ENCODE assay signal across 15 mouse cellular contexts in genomic region chr3:84224982-84225381, GRCm38 (mm10). TPM values are rescaled to one million over a fixed set of nuclear protein-coding genes. Genes with fewer than 3 reads are reported as not detected.
DNase-seq lines count a peak whose midpoint lies in the region; ATAC-seq and TF ChIP-seq lines count a peak whose summit lies in the region.
"Had no signal": no experiment of that assay in that cellular context is flagged by ENCODE, and none has a peak within 500 bp of the region (broad histone marks: within the 10 kb centered on the region; RNA-seq: fewer than 3 reads in every experiment).

No protein-coding gene starts in this region.

- H3K4me3 ChIP-seq in embryonic facial prominence, embryonic 11.5 days (ENCODE audit: low read depth, low read length): no peak overlapping the region
- H3K4me3 ChIP-seq in embryonic facial prominence, embryonic 10.5 days: no peak overlapping the region
- no peak overlapping the region for H3K4me3 ChIP-seq in liver, embryonic 14.5 days (ENCODE audit: insufficient read depth in 1 of 2, low read depth in 2 of 2, low read length in 2 of 2)
- H3K4me3 ChIP-seq in liver, embryonic 11.5 days (ENCODE audit: low read depth, low read length): no peak overlapping the region
- H3K4me3 ChIP-seq in CH12.LX (replicated peaks in 1 of 3; ENCODE audit: low read depth in 2 of 3, low read length in 2 of 3, poor library complexity in 1 of 3): no peak overlapping the region
- H3K4me3 ChIP-seq in forebrain, embryonic 15.5 days: no peak overlapping the region

- peak; percentile 19 for DNase-seq in embryonic facial prominence, embryonic 11.5 days (ENCODE audit: low spot score)
- no peak for DNase-seq in embryonic facial prominence, embryonic 10.5 days (ENCODE audit: low spot score)
- DNase-seq in liver, embryonic 14.5 days (ENCODE audit: low read depth in 3 of 3, low spot score in 3 of 3): no peak
- no peak for DNase-seq in liver, embryonic 11.5 days (ENCODE audit: low spot score)
- DNase-seq in CH12.LX (ENCODE audit: extremely low read depth): peak; percentile 58
- no peak for DNase-seq in urinary bladder, postnatal 4 days (ENCODE audit: low spot score in 2 of 2)
- DNase-seq: cerebellum, postnatal 14 days; heart, postnatal 4 days; left cerebral cortex, postnatal 4 days had no signal

- TF ChIP-seq CTCF in liver, embryonic 14.5 days (IDR thresholded peaks at IDR 0.05; ENCODE audit: low read depth): peak; percentile 32
- TF ChIP-seq CTCF in CH12.LX (conservative IDR thresholded peaks at IDR 0.05 in 1 of 2, IDR thresholded peaks at IDR 0.05 in 1 of 2; ENCODE audit: low read depth in 2 of 2, low read length in 2 of 2): peak; percentile 55 to 73; a peak in 3 of 4 replicates

- no peak for TF ChIP-seq EP300 in liver, embryonic 14.5 days (IDR thresholded peaks at IDR 0.05; ENCODE audit: low read depth)
- TF ChIP-seq EP300 in CH12.LX (IDR thresholded peaks at IDR 0.05; ENCODE audit: low read length): no peak

- no peak for TF ChIP-seq POLR2A in CH12.LX (IDR thresholded peaks at IDR 0.05; ENCODE audit: low read depth, low read length)

- no peaks in the 10 kb centered on the region for H3K9me3 ChIP-seq in embryonic facial prominence, embryonic 11.5 days (replicated peaks; ENCODE audit: control insufficient read depth, low read length)
- H3K9me3 ChIP-seq in embryonic facial prominence, embryonic 10.5 days: no peaks in the 10 kb centered on the region
- no peaks in the 10 kb centered on the region for H3K9me3 ChIP-seq in liver, embryonic 14.5 days (ENCODE audit: control insufficient read depth, low read length)
- no peaks in the 10 kb centered on the region for H3K9me3 ChIP-seq in liver, embryonic 11.5 days (ENCODE audit: control insufficient read depth, low read length)
- H3K9me3 ChIP-seq in CH12.LX (replicated peaks; ENCODE audit: low read length): no peaks in the 10 kb centered on the region
- H3K9me3 ChIP-seq in forebrain, embryonic 15.5 days: no peaks in the 10 kb centered on the region
- H3K9me3 ChIP-seq: G1E had no signal

- H3K4me2 ChIP-seq in embryonic facial prominence, embryonic 11.5 days (ENCODE audit: low read depth, low read length): no peak overlapping the region
- H3K4me2 ChIP-seq in liver, embryonic 14.5 days (ENCODE audit: low read depth): no peak overlapping the region
- H3K4me2 ChIP-seq in liver, embryonic 11.5 days: no peak overlapping the region
- H3K4me2 ChIP-seq in CH12.LX (ENCODE audit: insufficient read depth, low read depth, poor library complexity, severe bottlenecking): no peak overlapping the region
- H3K4me2 ChIP-seq in forebrain, embryonic 15.5 days (replicated peaks): no peak overlapping the region

- H3K4me1 ChIP-seq in embryonic facial prominence, embryonic 11.5 days (ENCODE audit: control insufficient read depth, insufficient read depth, low read length): no peaks in the 10 kb centered on the region
- peaks cover 27% of the 10 kb centered on the region for H3K4me1 ChIP-seq in embryonic facial prominence, embryonic 10.5 days
- H3K4me1 ChIP-seq in liver, embryonic 14.5 days (replicated peaks; ENCODE audit: control insufficient read depth in 2 of 2, insufficient read depth in 2 of 2, low read length in 1 of 2): peaks cover 0 to 9% of the 10 kb centered on the region in 2 experiments; a peak in 2 of 4 replicates
- H3K4me1 ChIP-seq in liver, embryonic 11.5 days (replicated peaks; ENCODE audit: control insufficient read depth, insufficient read depth, low read length): peaks cover 3% of the 10 kb centered on the region; the same call in 1 of the 2 replicates
- H3K4me1 ChIP-seq in CH12.LX (ENCODE audit: control insufficient read depth in 1 of 2, insufficient read depth in 2 of 2): peaks cover 2 to 38% of the 10 kb centered on the region in 2 experiments; a peak in 2 of 4 replicates
- H3K4me1 ChIP-seq in forebrain, embryonic 15.5 days: peaks cover 42% of the 10 kb centered on the region

- H3K9ac ChIP-seq in embryonic facial prominence, embryonic 11.5 days (replicated peaks; ENCODE audit: low read length): no peak overlapping the region
- no peak overlapping the region for H3K9ac ChIP-seq in liver, embryonic 14.5 days (replicated peaks)
- no peak overlapping the region for H3K9ac ChIP-seq in liver, embryonic 11.5 days (ENCODE audit: low read depth, low read length)
- H3K9ac ChIP-seq in CH12.LX (ENCODE audit: insufficient read depth, low read depth): no peak overlapping the region
- no peak overlapping the region for H3K9ac ChIP-seq in forebrain, embryonic 15.5 days (replicated peaks)

- dilution Hi-C loops in CH12.LX (cut with MboI; ENCODE audit: extremely low pct_ligation_motif_present, extremely low pct_unique_long_range_greater_than_20kb, low sequenced_read_pairs): no loop called here

- ATAC-seq in embryonic facial prominence, embryonic 11.5 days (replicated peaks; ENCODE audit: insufficient number of reproducible peaks, low FRiP score, low TSS enrichment, low read depth): no peak
- no peak for ATAC-seq in liver, embryonic 14.5 days (ENCODE audit: insufficient read depth)
- no peak for ATAC-seq in liver, embryonic 11.5 days (replicated peaks; ENCODE audit: low FRiP score)
- ATAC-seq in megakaryocyte progenitor cell, adult 5-6 weeks (replicated peaks; ENCODE audit: poor library complexity): peak; percentile 55
- no peak for ATAC-seq in forebrain, embryonic 15.5 days (replicated peaks)

- no peaks in the 10 kb centered on the region for H3K36me3 ChIP-seq in embryonic facial prominence, embryonic 11.5 days (replicated peaks; ENCODE audit: control insufficient read depth, insufficient read depth, low read depth, low read length)
- H3K36me3 ChIP-seq in embryonic facial prominence, embryonic 10.5 days (replicated peaks): no peaks in the 10 kb centered on the region
- H3K36me3 ChIP-seq in liver, embryonic 14.5 days (replicated peaks; ENCODE audit: control insufficient read depth, insufficient read depth, low read depth): no peaks in the 10 kb centered on the region
- no peaks in the 10 kb centered on the region for H3K36me3 ChIP-seq in liver, embryonic 11.5 days (ENCODE audit: control insufficient read depth, insufficient read depth, low read length)
- no peaks in the 10 kb centered on the region for H3K36me3 ChIP-seq in CH12.LX (replicated peaks in 1 of 2; ENCODE audit: control insufficient read depth in 1 of 2, insufficient read depth in 1 of 2, low read length in 1 of 2)
- H3K36me3 ChIP-seq in forebrain, embryonic 15.5 days: no peaks in the 10 kb centered on the region
- H3K36me3 ChIP-seq: G1E had no signal

- peak; percentile 61 for TF ChIP-seq RAD21 in CH12.LX (IDR thresholded peaks at IDR 0.05; ENCODE audit: low read depth, low read length)

- H3K79me2 ChIP-seq in CH12.LX (replicated peaks; ENCODE audit: control insufficient read depth, extremely low read depth, insufficient read depth, poor library complexity, severe bottlenecking): no peaks in the 10 kb centered on the region

- no peak overlapping the region for H3K27ac ChIP-seq in embryonic facial prominence, embryonic 11.5 days (replicated peaks; ENCODE audit: low read depth, low read length)
- H3K27ac ChIP-seq in embryonic facial prominence, embryonic 10.5 days (replicated peaks): no peak overlapping the region
- H3K27ac ChIP-seq in liver, embryonic 14.5 days: no peak overlapping the region
- no peak overlapping the region for H3K27ac ChIP-seq in liver, embryonic 11.5 days (ENCODE audit: low read depth, low read length)
- H3K27ac ChIP-seq in CH12.LX (ENCODE audit: insufficient read depth, low read depth): no peak overlapping the region
- no peak overlapping the region for H3K27ac ChIP-seq in forebrain, embryonic 15.5 days (replicated peaks)

- no peaks in the 10 kb centered on the region for H3K27me3 ChIP-seq in embryonic facial prominence, embryonic 11.5 days (ENCODE audit: control insufficient read depth, insufficient read depth, low read length)
- no peaks in the 10 kb centered on the region for H3K27me3 ChIP-seq in embryonic facial prominence, embryonic 10.5 days (replicated peaks; ENCODE audit: low read depth, poor library complexity, severe bottlenecking)
- peaks cover 11% of the 10 kb centered on the region for H3K27me3 ChIP-seq in liver, embryonic 14.5 days (ENCODE audit: control insufficient read depth, insufficient read depth, low read length)
- peaks cover 9% of the 10 kb centered on the region for H3K27me3 ChIP-seq in liver, embryonic 11.5 days (replicated peaks; ENCODE audit: control insufficient read depth, insufficient read depth, low read length)
- H3K27me3 ChIP-seq in CH12.LX (replicated peaks): no peaks in the 10 kb centered on the region
- H3K27me3 ChIP-seq in forebrain, embryonic 15.5 days: no peaks in the 10 kb centered on the region

- WGBS in embryonic facial prominence, embryonic 11.5 days: 12% methylated on average over 2 of the region's 2 CpGs
- 18% methylated on average over 2 of the region's 2 CpGs for WGBS in embryonic facial prominence, embryonic 10.5 days
- 7% methylated on average over 2 of the region's 2 CpGs for WGBS in liver, embryonic 14.5 days (ENCODE audit: insufficient replicate concordance)
- 7% methylated on average over 2 of the region's 2 CpGs for WGBS in liver, embryonic 11.5 days
- WGBS in forebrain, embryonic 15.5 days: 16% methylated on average over 2 of the region's 2 CpGs

- in situ Hi-C loops in CH12.LX (cut with MboI; ENCODE audit: low pct_ligation_motif_present, low pct_unique_long_range_greater_than_20kb, low sequenced_read_pairs): no loop called here

TF ChIP-seq in CH12.LX, 34 proteins besides CTCF, POLR2A, EP300 and RAD21:
- TF ChIP-seq USF2 (conservative IDR thresholded peaks at IDR 0.05; ENCODE audit: low read depth, low read length) (no peak), SMC3 (IDR thresholded peaks at IDR 0.05; ENCODE audit: low read depth, low read length) (peak; percentile 42), KAT2A (IDR thresholded peaks at IDR 0.05; ENCODE audit: insufficient replicate concordance, low read length) (no peak), ETS1 (conservative IDR thresholded peaks at IDR 0.05; ENCODE audit: low read depth, low read length) (no peak), USF1 (IDR thresholded peaks at IDR 0.05; ENCODE audit: low read depth, low read length) (no peak)

RNA-seq across cellular contexts. Expression of gene Gm6525, which starts 51.1 kb away (rescaled TPM):
- 0.21 and 0.42 TPM in 2 replicates for polyA plus RNA-seq in embryonic facial prominence, embryonic 11.5 days (2014; fragmentation: Nextera tagmentation; extraction: Ambion mirVana)
- polyA plus RNA-seq in embryonic facial prominence, embryonic 10.5 days (2016; fragmentation: Nextera tagmentation; extraction: Ambion mirVana): 0.91 and 1.3 TPM in 2 replicates
- polyA plus RNA-seq in liver, embryonic 14.5 days (2012; rRNA removed): 0.17 TPM in 1 of 2 replicates, not detected in the other
- polyA plus RNA-seq in liver, embryonic 14.5 days (2014; fragmentation: Nextera tagmentation; extraction: Ambion mirVana): 0.37 TPM in 1 of 2 replicates, not detected in the other
- 0.27 and 0.48 TPM in 2 replicates for polyA plus RNA-seq in liver, embryonic 11.5 days (2014; fragmentation: Nextera tagmentation; extraction: Ambion mirVana)
- 0.17 and 0.21 TPM in 2 replicates for total RNA-seq in CH12.LX (2012; rRNA removed)
- 0.31 and 0.41 TPM in 2 replicates for total RNA-seq in CH12.LX (2014; rRNA removed)
- 0.34 and 0.71 TPM in 2 replicates for polyA plus RNA-seq in CH12.LX (2012; ENCODE audit: insufficient read length, low read depth)
- 0.27 TPM in 1 of 2 replicates, not detected in the other for total RNA-seq in megakaryocyte progenitor cell, adult 5-6 weeks (2015)
- total RNA-seq in megakaryocyte progenitor cell, adult 5-6 weeks (2017): 0.54 and 1.1 TPM in 2 replicates
- 3.3 and 4.2 TPM in 2 replicates for polyA plus RNA-seq in forebrain, embryonic 15.5 days (2015; fragmentation: Nextera tagmentation; extraction: Ambion mirVana)
- total RNA-seq: gastrocnemius, adult 8-10 months; heart, postnatal 4 days; left cerebral cortex, postnatal 4 days; megakaryocyte, adult 5-6 weeks had no signal
- polyA plus RNA-seq: G1E; large intestine, adult 2 months had no signal

Comparison
In these comparisons a context has a peak if more than half of its experiments do, and no peak if none do; other contexts are left out.
1. DNase-seq: peak in embryonic facial prominence, embryonic 11.5 days (single experiment) and CH12.LX (single experiment); none in embryonic facial prominence, embryonic 10.5 days (single experiment), liver, embryonic 14.5 days (0 of 3), liver, embryonic 11.5 days (single experiment) and urinary bladder, postnatal 4 days (0 of 2).